Mouse (Mus musculus): ENCODE measurements around the gene Ust. TPM values are rescaled to one million over a fixed set of nuclear protein-coding genes. Genes with fewer than 3 reads are reported as not detected.

The Ust gene
- polyA plus RNA-seq, 1 experiment from 2014 or later, result 2.5 TPM

GRCm38 (mm10) chr10:8484487-8484886 lies 34.1 kb downstream of the Ust start:
- no peak overlapping the region for H3K27ac ChIP-seq (ENCODE audit: low read length)
- H3K9me3 ChIP-seq (ENCODE audit: control insufficient read depth, low read length), result no peaks in the 10 kb centered on the region
- WGBS, result 86% methylated on average over 4 of the region's 4 CpGs
- H3K4me1 ChIP-seq (ENCODE audit: control insufficient read depth, insufficient read depth, low read length), result no peaks in the 10 kb centered on the region; the same call in 1 of the 2 replicates
- no peak for ATAC-seq
- no peak overlapping the region for H3K9ac ChIP-seq (ENCODE audit: low read depth, low read length)
- H3K36me3 ChIP-seq (ENCODE audit: control insufficient read depth, insufficient read depth, low read length), result no peaks in the 10 kb centered on the region
- H3K27me3 ChIP-seq (replicated peaks; ENCODE audit: control insufficient read depth, insufficient read depth, low read length), result no peaks in the 10 kb centered on the region
- H3K4me2 ChIP-seq (ENCODE audit: low read depth, low read length), result no peak overlapping the region
- no peak overlapping the region for H3K4me3 ChIP-seq (ENCODE audit: low read length)

- Histone ChIP-seq H3K4me2 (ENCODE audit: low read depth, low read length) (no peak overlapping the region), H3K4me3 (ENCODE audit: low read length) (no peak overlapping the region), H3K4me1 (ENCODE audit: control insufficient read depth, insufficient read depth, low read length) (no peaks in the 10 kb centered on the region; the same call in 1 of the 2 replicates), H3K27me3 (replicated peaks; ENCODE audit: control insufficient read depth, insufficient read depth, low read length) (no peaks in the 10 kb centered on the region), H3K9ac (ENCODE audit: low read depth, low read length) (no peak overlapping the region), H3K36me3 (ENCODE audit: control insufficient read depth, insufficient read depth, low read length) (no peaks in the 10 kb centered on the region), H3K9me3 (ENCODE audit: control insufficient read depth, low read length) (no peaks in the 10 kb centered on the region), H3K27ac (ENCODE audit: low read length) (no peak overlapping the region)
- WGBS, result 92% methylated on average over 4 of the region's 4 CpGs
- no peak for ATAC-seq
Observed at GRCm38 (mm10) chr10:8482779-8483178, 35.8 kb downstream of the Ust start.

DNA sequence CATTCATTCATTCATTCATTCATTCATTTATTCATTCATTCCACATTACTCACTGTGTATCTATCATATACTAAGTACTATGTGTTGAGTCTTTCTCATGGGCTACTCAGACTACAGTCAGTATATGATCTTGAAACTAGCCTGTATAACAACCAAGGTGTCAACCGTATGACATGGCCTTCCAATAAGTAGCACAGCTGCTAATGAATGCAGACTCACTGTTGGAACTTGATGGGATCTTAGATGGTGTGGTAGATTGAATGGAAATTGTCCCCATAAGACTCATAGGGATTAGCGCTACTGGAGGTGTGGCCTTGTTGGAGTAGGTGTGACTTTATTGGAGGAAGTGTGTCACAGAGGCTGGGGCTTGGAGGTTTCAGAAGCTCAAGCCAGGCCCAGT lies 38.8 kb downstream of the Ust start:
- no peak overlapping the region for H3K9ac ChIP-seq (ENCODE audit: low read depth, low read length)
- H3K4me3 ChIP-seq (ENCODE audit: low read length), result no peak overlapping the region
- H3K27ac ChIP-seq (ENCODE audit: low read length), result no peak overlapping the region
- H3K9me3 ChIP-seq (ENCODE audit: control insufficient read depth, low read length), result no peaks in the 10 kb centered on the region
- H3K4me2 ChIP-seq (ENCODE audit: low read depth, low read length), result no peak overlapping the region
- H3K27me3 ChIP-seq (replicated peaks; ENCODE audit: control insufficient read depth, insufficient read depth, low read length), result no peaks in the 10 kb centered on the region
- no peaks in the 10 kb centered on the region for H3K36me3 ChIP-seq (ENCODE audit: control insufficient read depth, insufficient read depth, low read length)
- no peak for ATAC-seq
- 98% methylated on average over 2 of the region's 2 CpGs for WGBS
- H3K4me1 ChIP-seq (ENCODE audit: control insufficient read depth, insufficient read depth, low read length), result no peaks in the 10 kb centered on the region; the same call in 1 of the 2 replicates

GRCm38 (mm10) chr10:8477936-8478335 lies 40.7 kb downstream of the Ust start:
- Histone ChIP-seq H3K9ac (ENCODE audit: low read depth, low read length) (no peak overlapping the region), H3K36me3 (ENCODE audit: control insufficient read depth, insufficient read depth, low read length) (no peaks in the 10 kb centered on the region), H3K4me3 (ENCODE audit: low read length) (no peak overlapping the region), H3K4me2 (ENCODE audit: low read depth, low read length) (no peak overlapping the region), H3K4me1 (ENCODE audit: control insufficient read depth, insufficient read depth, low read length) (no peaks in the 10 kb centered on the region; the same call in 1 of the 2 replicates), H3K27ac (ENCODE audit: low read length) (no peak overlapping the region), H3K27me3 (replicated peaks; ENCODE audit: control insufficient read depth, insufficient read depth, low read length) (no peaks in the 10 kb centered on the region), H3K9me3 (ENCODE audit: control insufficient read depth, low read length) (no peaks in the 10 kb centered on the region)
- 90% methylated on average over 8 of the region's 8 CpGs for WGBS
- no peak for ATAC-seq

- no peak overlapping the region for H3K9ac ChIP-seq (ENCODE audit: low read depth, low read length)
- 82% methylated on average over 12 of the region's 12 CpGs for WGBS
Observed at GRCm38 (mm10) chr10:8471995-8472394, 46.6 kb downstream of the Ust start.

DNA sequence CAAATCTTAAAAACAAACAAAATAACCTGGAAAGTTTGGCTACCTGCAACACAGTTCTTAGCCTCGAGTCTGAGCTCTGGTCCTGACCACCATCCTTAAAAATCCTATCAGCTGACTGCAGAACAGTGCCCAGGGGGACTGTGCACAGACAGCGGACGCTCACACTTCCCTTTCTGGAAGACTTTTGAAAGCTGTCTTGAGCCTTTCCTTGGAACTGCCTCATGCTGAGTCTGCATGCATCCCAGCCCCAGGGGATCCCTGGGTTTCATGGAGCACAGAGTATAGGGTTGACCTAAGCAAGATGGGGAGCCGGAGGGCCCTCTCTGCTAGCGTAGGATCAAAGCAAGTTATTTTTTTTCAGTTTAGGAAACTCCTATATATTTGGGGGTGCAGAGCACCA lies 47.6 kb downstream of the Ust start:
- Histone ChIP-seq H3K27ac (ENCODE audit: low read length) (no peak overlapping the region), H3K9me3 (ENCODE audit: control insufficient read depth, low read length) (no peaks in the 10 kb centered on the region), H3K4me3 (ENCODE audit: low read length) (no peak overlapping the region), H3K27me3 (replicated peaks; ENCODE audit: control insufficient read depth, insufficient read depth, low read length) (no peaks in the 10 kb centered on the region), H3K9ac (ENCODE audit: low read depth, low read length) (no peak overlapping the region), H3K4me1 (ENCODE audit: control insufficient read depth, insufficient read depth, low read length) (no peaks in the 10 kb centered on the region), H3K36me3 (ENCODE audit: control insufficient read depth, insufficient read depth, low read length) (no peaks in the 10 kb centered on the region), H3K4me2 (ENCODE audit: low read depth, low read length) (no peak overlapping the region)
- ATAC-seq, result no peak
- 76% methylated on average over 5 of the region's 5 CpGs for WGBS

More at GRCm38 (mm10) chr10:8471995-8472394, 46.6 kb downstream of the Ust start:
- Histone ChIP-seq H3K9me3 (ENCODE audit: control insufficient read depth, low read length) (no peaks in the 10 kb centered on the region), H3K27me3 (replicated peaks; ENCODE audit: control insufficient read depth, insufficient read depth, low read length) (no peaks in the 10 kb centered on the region), H3K4me3 (ENCODE audit: low read length) (no peak overlapping the region), H3K36me3 (ENCODE audit: control insufficient read depth, insufficient read depth, low read length) (no peaks in the 10 kb centered on the region), H3K4me1 (ENCODE audit: control insufficient read depth, insufficient read depth, low read length) (no peaks in the 10 kb centered on the region), H3K27ac (ENCODE audit: low read length) (no peak overlapping the region), H3K4me2 (ENCODE audit: low read depth, low read length) (no peak overlapping the region)
- no peak for ATAC-seq

DNA sequence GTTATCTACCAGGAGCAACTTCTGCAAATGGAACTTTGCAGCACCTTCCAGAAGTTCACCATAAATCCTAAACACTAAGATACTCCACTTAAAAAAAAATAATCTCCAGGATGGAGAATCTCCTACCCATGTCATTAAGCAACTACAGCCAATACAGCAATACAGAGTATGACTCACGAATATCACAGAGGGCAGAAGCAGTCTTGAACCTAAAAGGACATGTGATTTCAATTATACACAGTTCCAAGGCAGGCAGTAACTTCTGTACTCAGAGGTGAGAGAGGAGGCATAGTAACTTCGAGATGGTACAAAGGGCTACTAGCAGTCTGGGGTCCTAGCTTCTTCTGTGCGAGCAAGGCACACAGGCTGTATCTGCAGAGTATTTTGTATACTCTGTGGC lies 49.1 kb downstream of the Ust start:
- no peaks in the 10 kb centered on the region for H3K36me3 ChIP-seq (ENCODE audit: control insufficient read depth, insufficient read depth, low read length)
- H3K27ac ChIP-seq (ENCODE audit: low read length), result no peak overlapping the region
- no peaks in the 10 kb centered on the region for H3K27me3 ChIP-seq (replicated peaks; ENCODE audit: control insufficient read depth, insufficient read depth, low read length)
- WGBS, result 81% methylated on average over 3 of the region's 3 CpGs
- ATAC-seq, result no peak
- H3K9me3 ChIP-seq (ENCODE audit: control insufficient read depth, low read length), result no peaks in the 10 kb centered on the region
- H3K4me1 ChIP-seq (ENCODE audit: control insufficient read depth, insufficient read depth, low read length), result no peaks in the 10 kb centered on the region
- H3K4me2 ChIP-seq (ENCODE audit: low read depth, low read length), result no peak overlapping the region
- no peak overlapping the region for H3K4me3 ChIP-seq (ENCODE audit: low read length)
- no peak overlapping the region for H3K9ac ChIP-seq (ENCODE audit: low read depth, low read length)

- WGBS, result 81% methylated on average over 5 of the region's 5 CpGs
- no peaks in the 10 kb centered on the region for H3K4me1 ChIP-seq (ENCODE audit: control insufficient read depth, insufficient read depth, low read length)
- no peak overlapping the region for H3K9ac ChIP-seq (ENCODE audit: low read depth, low read length)
- no peak overlapping the region for H3K4me3 ChIP-seq (ENCODE audit: low read length)
- no peak overlapping the region for H3K27ac ChIP-seq (ENCODE audit: low read length)
- no peaks in the 10 kb centered on the region for H3K36me3 ChIP-seq (ENCODE audit: control insufficient read depth, insufficient read depth, low read length)
- no peak for ATAC-seq
- H3K27me3 ChIP-seq (replicated peaks; ENCODE audit: control insufficient read depth, insufficient read depth, low read length), result no peaks in the 10 kb centered on the region
- H3K4me2 ChIP-seq (ENCODE audit: low read depth, low read length), result no peak overlapping the region
- no peaks in the 10 kb centered on the region for H3K9me3 ChIP-seq (ENCODE audit: control insufficient read depth, low read length)
Observed at GRCm38 (mm10) chr10:8468651-8469386, 49.8 kb downstream of the Ust start.

GRCm38 (mm10) chr10:8465918-8466317 lies 52.7 kb downstream of the Ust start:
- no peaks in the 10 kb centered on the region; the same call in 1 of the 2 replicates for H3K4me1 ChIP-seq (ENCODE audit: control insufficient read depth, insufficient read depth, low read length)
- H3K27me3 ChIP-seq (replicated peaks; ENCODE audit: control insufficient read depth, insufficient read depth, low read length), result no peaks in the 10 kb centered on the region
- ATAC-seq, result no peak
- H3K4me2 ChIP-seq (ENCODE audit: low read depth, low read length), result no peak overlapping the region
- H3K9me3 ChIP-seq (ENCODE audit: control insufficient read depth, low read length), result no peaks in the 10 kb centered on the region
- no peak overlapping the region for H3K9ac ChIP-seq (ENCODE audit: low read depth, low read length)
- H3K27ac ChIP-seq (ENCODE audit: low read length), result no peak overlapping the region
- WGBS, result 69% methylated on average over 3 of the region's 3 CpGs
- H3K36me3 ChIP-seq (ENCODE audit: control insufficient read depth, insufficient read depth, low read length), result no peaks in the 10 kb centered on the region
- no peak overlapping the region for H3K4me3 ChIP-seq (ENCODE audit: low read length)

GRCm38 (mm10) chr10:8465216-8465615 lies 53.4 kb downstream of the Ust start:
- no peak for ATAC-seq
- H3K4me2 ChIP-seq (ENCODE audit: low read depth, low read length), result no peak overlapping the region
- H3K27ac ChIP-seq (ENCODE audit: low read length), result no peak overlapping the region
- no peaks in the 10 kb centered on the region; the same call in 1 of the 2 replicates for H3K4me1 ChIP-seq (ENCODE audit: control insufficient read depth, insufficient read depth, low read length)
- WGBS, result 83% methylated on average over 1 of the region's 1 CpGs
- H3K36me3 ChIP-seq (ENCODE audit: control insufficient read depth, insufficient read depth, low read length), result no peaks in the 10 kb centered on the region
- no peaks in the 10 kb centered on the region for H3K9me3 ChIP-seq (ENCODE audit: control insufficient read depth, low read length)
- no peak overlapping the region for H3K4me3 ChIP-seq (ENCODE audit: low read length)
- H3K27me3 ChIP-seq (replicated peaks; ENCODE audit: control insufficient read depth, insufficient read depth, low read length), result no peaks in the 10 kb centered on the region
- no peak overlapping the region for H3K9ac ChIP-seq (ENCODE audit: low read depth, low read length)

Measured in intestine, embryonic 16.5 days (tissue).